Mouse (Mus musculus): Measurements from ENCODE around the gene Plekho1. TPM values are rescaled to one million over a fixed set of nuclear protein-coding genes. Genes with fewer than 3 reads are reported as not detected.
"Not testable (repeated sequence)": the region's sequence is repeated elsewhere in the genome, so short reads cannot be mapped to it uniquely, and the experiment has no call there.

The Plekho1 gene
- polyA plus RNA-seq, 1 experiment = 180 TPM

- DNase-seq (ENCODE audit: low read depth) = peak; percentile 34
- TF ChIP-seq POLR2A (IDR thresholded peaks at IDR 0.05; ENCODE audit: borderline replicate concordance, extremely low read depth, insufficient read depth, insufficient read length, poor library complexity, severe bottlenecking) (no peak), CTCF (IDR thresholded peaks at IDR 0.05; ENCODE audit: borderline replicate concordance, extremely low read depth, insufficient read depth, insufficient read length) (no peak)
These were observed 6.8 kb downstream of the Plekho1 start for GRCm38 (mm10) chr3:95988969-95989368.

- TF ChIP-seq POLR2A (IDR thresholded peaks at IDR 0.05; ENCODE audit: borderline replicate concordance, extremely low read depth, insufficient read depth, insufficient read length, poor library complexity, severe bottlenecking) (no peak), CTCF (IDR thresholded peaks at IDR 0.05; ENCODE audit: borderline replicate concordance, extremely low read depth, insufficient read depth, insufficient read length) (no peak)
- DNase-seq (ENCODE audit: low read depth) = no peak
These were observed 7.7 kb downstream of the Plekho1 start for GRCm38 (mm10) chr3:95988138-95988537.

- TF ChIP-seq CTCF (IDR thresholded peaks at IDR 0.05; ENCODE audit: borderline replicate concordance, extremely low read depth, insufficient read depth, insufficient read length) (no peak), POLR2A (IDR thresholded peaks at IDR 0.05; ENCODE audit: borderline replicate concordance, extremely low read depth, insufficient read depth, insufficient read length, poor library complexity, severe bottlenecking) (no peak)
- no peak for DNase-seq (ENCODE audit: low read depth)
These were observed 8.3 kb downstream of the Plekho1 start for GRCm38 (mm10) chr3:95987386-95988110.

GRCm38 (mm10) chr3:95986984-95987383 lies 8.8 kb downstream of the Plekho1 start:
- TF ChIP-seq POLR2A (IDR thresholded peaks at IDR 0.05; ENCODE audit: borderline replicate concordance, extremely low read depth, insufficient read depth, insufficient read length, poor library complexity, severe bottlenecking) = no peak
- no peak for TF ChIP-seq CTCF (IDR thresholded peaks at IDR 0.05; ENCODE audit: borderline replicate concordance, extremely low read depth, insufficient read depth, insufficient read length)
- DNase-seq (ENCODE audit: low read depth) = no peak

- DNase-seq (ENCODE audit: low read depth) = peak; percentile 77
- TF ChIP-seq CTCF (IDR thresholded peaks at IDR 0.05; ENCODE audit: borderline replicate concordance, extremely low read depth, insufficient read depth, insufficient read length) (no peak), POLR2A (IDR thresholded peaks at IDR 0.05; ENCODE audit: borderline replicate concordance, extremely low read depth, insufficient read depth, insufficient read length, poor library complexity, severe bottlenecking) (no peak)
These were observed 9.7 kb downstream of the Plekho1 start for GRCm38 (mm10) chr3:95986001-95986622.

GRCm38 (mm10) chr3:95985209-95986000 lies 10.4 kb downstream of the Plekho1 start:
- peak; percentile 96 for DNase-seq (ENCODE audit: low read depth)
- 0 out of 2 replicates have a peak, but pooled peaks have one; percentile 30 for TF ChIP-seq POLR2A (IDR thresholded peaks at IDR 0.05; ENCODE audit: borderline replicate concordance, extremely low read depth, insufficient read depth, insufficient read length, poor library complexity, severe bottlenecking)
- no peak for TF ChIP-seq CTCF (IDR thresholded peaks at IDR 0.05; ENCODE audit: borderline replicate concordance, extremely low read depth, insufficient read depth, insufficient read length)

GRCm38 (mm10) chr3:95982129-95982528 lies 13.7 kb downstream of the Plekho1 start:
- DNase-seq (ENCODE audit: low read depth) = no peak
- TF ChIP-seq POLR2A (IDR thresholded peaks at IDR 0.05; ENCODE audit: borderline replicate concordance, extremely low read depth, insufficient read depth, insufficient read length, poor library complexity, severe bottlenecking) (no peak), CTCF (IDR thresholded peaks at IDR 0.05; ENCODE audit: borderline replicate concordance, extremely low read depth, insufficient read depth, insufficient read length) (no peak)

- no peak for TF ChIP-seq CTCF (IDR thresholded peaks at IDR 0.05; ENCODE audit: borderline replicate concordance, extremely low read depth, insufficient read depth, insufficient read length)
- TF ChIP-seq POLR2A (IDR thresholded peaks at IDR 0.05; ENCODE audit: borderline replicate concordance, extremely low read depth, insufficient read depth, insufficient read length, poor library complexity, severe bottlenecking) = no peak
- no peak for DNase-seq (ENCODE audit: low read depth)
These were observed 15.4 kb downstream of the Plekho1 start for GRCm38 (mm10) chr3:95980276-95980970.

GRCm38 (mm10) chr3:95978265-95978664 lies 17.5 kb downstream of the Plekho1 start:
- no peak for TF ChIP-seq POLR2A (IDR thresholded peaks at IDR 0.05; ENCODE audit: borderline replicate concordance, extremely low read depth, insufficient read depth, insufficient read length, poor library complexity, severe bottlenecking)
- TF ChIP-seq CTCF (IDR thresholded peaks at IDR 0.05; ENCODE audit: borderline replicate concordance, extremely low read depth, insufficient read depth, insufficient read length) = no peak
- DNase-seq (ENCODE audit: low read depth) = peak; percentile 79

GRCm38 (mm10) chr3:95977587-95977986 lies 18.2 kb downstream of the Plekho1 start:
- not testable (repeated sequence) for DNase-seq (ENCODE audit: low read depth)

GRCm38 (mm10) chr3:95977079-95977478 lies 18.7 kb downstream of the Plekho1 start:
- no peak for TF ChIP-seq POLR2A (IDR thresholded peaks at IDR 0.05; ENCODE audit: borderline replicate concordance, extremely low read depth, insufficient read depth, insufficient read length, poor library complexity, severe bottlenecking)
- TF ChIP-seq CTCF (IDR thresholded peaks at IDR 0.05; ENCODE audit: borderline replicate concordance, extremely low read depth, insufficient read depth, insufficient read length) = no peak
- no peak for DNase-seq (ENCODE audit: low read depth)
